Mouse (Mus musculus) retina, embryonic 14.5 days (tissue): Measurements from ENCODE around the gene Srebf2.

Experiments used
- DNase-seq: peaks from one replicate; pipeline ENCODE4 v3.0.0-alpha.2; 2015; ENCODE audit warnings: low spot score

Gene Srebf2

DNA sequence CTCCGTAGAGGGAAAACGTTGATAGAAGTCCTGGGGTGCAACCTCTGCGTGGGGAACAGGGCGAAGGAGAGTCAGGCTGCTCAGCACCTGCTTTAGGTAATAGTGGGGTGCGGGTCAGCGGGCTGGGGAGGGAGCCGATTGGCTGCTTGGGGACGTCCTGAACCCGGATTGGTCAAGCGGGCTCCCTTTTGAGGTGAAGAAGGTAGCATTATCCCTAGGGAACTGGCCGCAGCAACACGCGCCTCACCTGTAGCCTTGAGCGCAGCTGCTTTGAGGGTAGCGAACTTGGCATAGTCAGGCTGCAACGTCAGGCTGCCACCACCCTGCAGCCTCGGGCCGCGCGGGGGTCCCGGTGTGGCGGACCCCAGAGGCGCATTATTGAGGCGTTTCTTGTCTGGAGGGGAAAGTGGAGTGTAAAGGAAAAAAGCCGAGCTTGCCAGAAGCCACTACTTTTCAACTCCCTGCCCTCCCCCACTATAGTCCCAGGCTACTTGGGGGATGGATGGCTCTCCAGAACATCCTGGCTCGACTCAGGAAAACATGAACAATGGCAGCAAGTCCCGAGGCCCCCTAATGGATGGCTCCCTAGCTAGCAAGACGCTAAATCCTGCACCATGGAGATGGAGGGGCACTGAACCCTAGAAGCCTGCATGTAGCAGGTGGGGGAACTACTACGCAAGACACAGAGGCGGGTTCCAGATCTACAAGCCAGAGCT lies 60.7 kb downstream of the Srebf2 start:
- no peak for DNase-seq

DNA sequence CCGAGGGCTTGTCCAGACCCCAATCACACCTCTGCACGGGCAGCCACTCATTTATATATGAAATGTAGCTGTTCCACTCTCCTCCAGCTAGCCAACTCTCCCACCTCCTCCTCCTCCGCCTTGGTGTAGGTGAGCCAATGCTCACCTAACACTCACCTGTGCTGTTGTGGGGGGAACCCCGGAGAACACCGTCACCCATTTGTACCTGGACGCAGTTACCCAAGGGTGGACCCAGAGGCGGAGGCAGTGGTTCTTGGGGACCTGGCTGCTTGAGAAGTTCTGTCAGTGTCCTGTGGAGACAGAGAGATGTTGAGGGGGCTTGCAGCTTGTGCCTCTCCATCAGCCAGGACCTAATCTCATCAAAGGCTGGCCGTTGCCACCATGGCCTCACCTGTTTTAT lies 61.3 kb downstream of the Srebf2 start:
- no peak for DNase-seq

DNA sequence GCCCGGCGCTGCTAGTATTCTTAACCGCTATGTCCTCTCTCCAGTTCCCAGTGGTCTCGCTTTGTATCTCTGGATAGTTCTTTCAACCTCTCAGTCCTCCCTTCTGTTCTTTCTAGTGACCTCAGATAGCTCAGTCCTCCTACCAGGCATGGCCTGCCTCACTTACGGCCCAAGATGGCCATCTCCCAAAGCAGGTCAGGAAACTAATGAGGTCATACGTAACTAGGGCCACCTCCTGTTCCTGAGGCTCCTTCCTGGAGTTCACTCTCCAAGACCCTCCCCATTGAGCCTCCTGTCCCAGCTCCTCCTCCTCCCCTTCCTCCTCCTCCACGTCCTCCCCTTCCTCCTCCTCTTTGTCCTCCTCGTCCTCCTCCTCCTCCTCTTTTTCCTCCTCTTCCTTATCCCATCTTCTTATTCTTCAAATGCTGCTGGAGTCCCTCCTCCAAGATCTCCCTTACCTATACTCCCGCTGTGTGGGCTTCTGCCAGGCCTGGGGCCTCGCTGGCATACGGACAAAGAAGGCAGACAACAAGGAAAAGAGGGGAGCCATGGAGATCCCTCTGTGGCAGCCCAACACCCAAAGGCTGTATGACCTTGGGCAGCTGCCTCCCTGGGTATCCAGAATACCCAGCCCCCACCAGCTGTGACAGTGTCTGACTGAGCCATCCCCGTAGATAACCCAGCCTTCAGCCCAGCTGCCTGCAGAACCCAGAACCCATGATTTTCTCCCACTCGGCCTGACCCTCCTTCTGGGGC lies 62.5 kb downstream of the Srebf2 start:
- no peak for DNase-seq

GRCm38 (mm10) chr15:82210801-82211200 lies 63.8 kb downstream of the Srebf2 start:
- DNase-seq: no peak

- no peak for DNase-seq
Measured at GRCm38 (mm10) chr15:82211281-82211680, 64.3 kb downstream of the Srebf2 start.

DNA sequence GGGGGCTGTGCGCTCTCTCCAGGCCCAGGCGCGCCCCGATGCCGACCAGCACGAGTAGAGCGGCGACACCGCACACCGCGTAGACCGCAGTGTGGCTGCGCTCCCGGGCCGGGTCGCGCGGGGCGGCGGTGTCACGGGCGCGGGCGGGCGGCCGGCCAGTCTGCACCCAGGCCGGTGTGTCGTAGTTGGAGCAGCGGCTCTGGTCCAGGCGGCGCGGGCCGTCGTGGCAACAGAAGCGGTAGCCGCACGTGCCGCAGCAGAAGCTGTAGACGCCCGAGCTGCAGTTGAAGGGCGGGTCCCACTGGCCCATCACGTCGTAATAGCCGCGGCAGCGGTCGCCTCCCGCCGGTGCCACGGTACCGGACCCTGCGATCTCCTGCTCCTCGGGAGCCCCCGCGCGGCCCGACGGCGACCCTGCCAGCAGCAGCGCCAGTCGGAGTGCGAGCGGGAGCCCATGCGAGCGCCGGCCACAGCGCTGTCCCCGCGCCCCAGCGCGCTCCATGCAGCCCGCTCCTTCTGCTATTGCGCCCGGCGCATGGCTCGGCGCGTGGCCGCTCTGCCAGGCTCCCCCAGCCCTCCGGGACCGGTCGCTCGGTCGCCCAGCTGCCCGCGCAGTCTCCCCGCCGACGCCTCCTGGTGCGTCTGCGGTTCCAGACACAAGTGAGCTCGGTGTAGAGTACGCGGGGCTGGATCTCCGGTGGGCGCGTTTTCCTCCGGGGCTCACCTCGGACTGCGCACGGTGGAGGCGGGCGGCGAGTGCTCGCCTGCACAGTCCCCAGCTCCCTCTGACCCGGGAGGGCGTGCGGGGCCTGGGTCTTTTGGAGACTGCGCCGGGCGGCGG lies 65.2 kb downstream of the Srebf2 start:
- peak; percentile 53 for DNase-seq

DNA sequence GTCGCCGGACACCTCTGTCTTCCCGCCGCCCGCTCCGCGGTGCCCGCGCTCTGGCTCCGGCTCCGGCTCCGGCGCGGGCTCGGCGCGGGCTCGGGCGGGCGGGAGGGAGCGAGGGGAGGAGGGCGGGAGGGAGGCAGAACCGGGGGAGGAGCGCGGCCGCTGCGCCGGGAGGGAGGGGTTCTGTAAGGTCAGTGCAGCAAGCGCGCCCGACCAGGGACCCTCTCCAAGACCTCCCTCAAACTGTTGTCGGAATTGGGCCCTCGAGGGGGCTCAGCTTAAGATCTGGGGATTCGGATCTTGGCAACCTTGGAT lies 65.7 kb downstream of the Srebf2 start, which contains the start of gene Shisa8:
Gene Shisa8 (minus strand): TSS at position 64 of the 312 bp plus-strand sequence.
- no peak for DNase-seq

DNA sequence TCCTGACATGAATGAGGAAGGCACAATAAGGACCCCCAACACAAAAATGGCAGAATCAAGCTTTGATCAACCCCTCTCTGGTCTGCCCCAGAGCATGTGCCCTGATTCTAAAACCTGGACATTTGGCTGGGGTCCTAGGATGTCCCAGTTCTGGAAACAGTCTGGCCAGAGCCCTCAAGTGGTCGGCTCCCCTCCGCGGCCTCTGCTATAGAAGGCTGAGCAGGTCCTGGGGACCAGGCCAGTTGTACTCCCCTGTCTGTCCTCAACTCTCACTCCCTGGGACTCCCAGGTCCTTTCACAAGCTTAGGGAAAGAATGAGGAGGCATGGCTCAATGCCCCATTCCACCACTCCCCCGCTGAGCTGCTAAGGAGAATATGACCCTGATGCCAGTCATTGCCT lies 66.2 kb downstream of the Srebf2 start:
- no peak for DNase-seq

GRCm38 (mm10) chr15:82215332-82216046 lies 68.5 kb downstream of the Srebf2 start:
- DNase-seq: no peak

GRCm38 (mm10) chr15:82216142-82216827 lies 69.3 kb downstream of the Srebf2 start:
- DNase-seq: no peak

DNA sequence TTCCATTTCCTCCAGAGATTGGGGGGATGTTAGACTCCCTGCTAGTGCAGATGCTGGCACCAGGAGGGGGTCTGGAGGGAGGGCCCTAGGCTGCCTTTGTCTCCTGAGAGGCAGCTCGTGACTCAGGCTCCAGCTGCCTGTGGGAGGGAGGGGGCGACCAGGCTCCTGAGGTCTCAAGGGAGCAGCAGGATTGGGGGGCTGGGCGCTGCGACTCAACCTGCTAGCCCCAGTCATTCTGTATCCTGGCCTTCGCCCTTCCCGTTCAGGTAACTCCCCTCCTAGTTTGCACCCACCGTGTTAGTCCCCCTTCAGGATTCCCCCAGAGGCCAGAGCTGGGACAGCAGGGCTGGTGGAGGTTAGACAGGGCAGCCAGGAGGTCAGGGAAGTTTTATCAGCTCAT lies 70.1 kb downstream of the Srebf2 start:
- DNase-seq: no peak

GRCm38 (mm10) chr15:82217980-82218379 lies 71.0 kb downstream of the Srebf2 start:
- DNase-seq: no peak

DNA sequence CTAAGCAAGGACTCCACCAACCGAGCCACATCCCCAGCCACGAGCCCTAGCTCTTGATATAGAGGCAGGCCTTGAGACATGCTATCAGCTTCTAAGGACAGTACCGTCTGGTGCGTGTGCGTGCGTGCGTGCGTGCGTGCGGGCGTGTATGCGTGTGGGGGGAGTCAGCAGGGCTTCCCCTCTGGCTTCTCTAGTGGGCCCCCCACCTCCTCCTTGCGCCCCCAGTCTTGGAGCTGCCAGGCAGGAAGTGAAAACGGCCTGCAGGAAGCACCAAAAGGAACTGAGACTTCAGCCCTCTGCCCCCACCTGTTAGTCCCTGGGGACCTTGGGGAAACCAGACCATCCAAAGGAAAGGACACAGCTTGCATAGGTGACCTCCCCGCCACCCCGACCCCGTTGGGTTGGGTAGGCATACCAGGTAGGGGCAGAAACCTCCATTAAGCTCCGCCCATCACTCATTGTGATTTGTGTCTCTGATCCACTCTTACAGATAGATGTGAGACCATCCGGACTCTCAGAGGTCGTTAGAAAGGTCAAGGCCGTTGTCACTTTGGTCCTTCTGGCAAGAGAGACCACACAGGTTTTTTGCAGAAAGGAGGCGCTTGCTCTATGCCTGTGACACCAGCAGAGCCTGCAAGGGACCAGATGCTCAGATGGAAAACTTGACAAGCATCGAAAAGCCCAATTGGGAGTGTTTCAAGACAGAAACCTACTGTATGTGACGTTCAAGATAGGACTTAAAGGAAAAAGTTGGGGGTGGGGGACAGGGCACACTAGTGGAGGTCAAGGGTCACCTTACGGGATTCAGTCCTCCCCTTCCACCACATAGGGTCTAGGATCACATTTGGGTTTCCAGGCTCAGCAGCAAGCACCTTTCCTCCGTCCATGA lies 72.0 kb downstream of the Srebf2 start:
- no peak for DNase-seq

GRCm38 (mm10) chr15:82220003-82220675 lies 73.2 kb downstream of the Srebf2 start:
- DNase-seq: no peak

GRCm38 (mm10) chr15:82221104-82221860 lies 74.3 kb downstream of the Srebf2 start:
- no peak for DNase-seq

DNA sequence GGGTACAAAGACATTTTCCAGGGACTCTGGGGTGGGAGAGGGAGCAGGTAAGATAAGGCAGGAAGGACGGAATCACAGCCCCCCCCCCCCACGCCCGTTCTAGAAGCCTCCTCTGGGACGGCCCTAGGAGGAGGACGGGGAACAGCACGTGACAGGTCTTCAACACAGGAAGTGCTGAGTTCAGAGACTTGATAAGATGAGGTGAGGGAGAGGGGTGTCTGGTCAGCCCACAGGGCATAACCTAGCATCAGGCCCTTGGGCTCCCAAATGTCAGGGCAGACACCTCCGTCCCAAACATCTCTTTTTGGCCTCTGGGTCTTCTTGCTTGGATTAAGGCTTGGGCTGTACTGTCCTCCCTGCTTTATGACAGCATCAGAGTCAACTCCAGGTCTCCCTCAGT lies 76.3 kb downstream of the Srebf2 start:
- DNase-seq: no peak

GRCm38 (mm10) chr15:82223657-82224601 lies 76.9 kb downstream of the Srebf2 start, which contains the start of gene Tnfrsf13c:
Gene Tnfrsf13c, minus strand, starts transcription at chr15:82224369.
- DNase-seq: no peak
